Mouse (Mus musculus): ENCODE measurements around the gene Dqx1. TPM values are rescaled to one million over a fixed set of nuclear protein-coding genes. Genes with fewer than 3 reads are reported as not detected.

The Dqx1 gene
- polyA plus RNA-seq, 1 experiment: 4.9 TPM

DNA sequence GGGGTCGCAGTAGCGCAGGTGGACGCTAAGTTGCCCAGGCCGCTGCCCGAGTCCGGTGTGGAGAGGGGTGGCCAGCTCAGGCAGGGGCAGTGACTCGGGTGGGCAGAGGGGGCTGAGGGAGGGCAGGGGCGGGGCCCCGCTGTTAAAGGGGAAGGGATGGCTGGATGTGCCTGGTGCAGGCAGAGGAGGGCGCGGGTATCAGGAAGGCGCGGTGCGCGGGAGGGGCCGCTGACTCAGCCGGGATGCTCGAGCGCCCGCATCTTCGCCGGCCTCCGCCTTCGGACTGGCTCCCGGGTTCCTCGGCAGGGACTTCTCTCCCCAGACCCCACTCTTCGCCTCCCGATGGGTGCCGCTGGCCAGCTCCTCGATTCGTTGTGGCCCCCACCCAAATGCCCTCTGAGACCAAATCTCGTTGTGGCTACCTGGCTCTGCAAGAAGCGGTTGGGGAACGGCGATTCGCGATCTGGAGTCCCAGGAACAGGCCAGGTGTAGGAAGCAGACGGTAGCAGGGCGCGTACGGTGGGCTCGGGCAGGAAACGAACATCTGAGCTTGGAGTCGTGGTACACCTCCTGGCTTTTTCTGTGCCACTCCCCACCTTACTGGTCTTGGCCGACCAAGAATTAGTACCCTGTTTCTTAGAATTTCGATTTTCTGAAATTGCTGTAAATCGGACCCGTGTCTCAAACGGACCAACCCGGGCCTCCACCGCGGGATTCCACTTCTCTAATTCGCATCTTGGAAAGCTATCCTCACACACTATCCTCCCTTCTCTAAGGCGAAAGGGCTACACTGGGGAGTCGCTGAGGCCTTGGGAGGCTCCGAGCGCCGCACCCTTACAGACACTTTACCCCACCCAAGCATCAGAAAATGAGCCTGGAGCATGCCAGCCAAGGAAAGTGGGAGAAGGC lies 12.9 kb downstream of the Dqx1 start:
- no peak for DNase-seq (ENCODE audit: low spot score)

DNA sequence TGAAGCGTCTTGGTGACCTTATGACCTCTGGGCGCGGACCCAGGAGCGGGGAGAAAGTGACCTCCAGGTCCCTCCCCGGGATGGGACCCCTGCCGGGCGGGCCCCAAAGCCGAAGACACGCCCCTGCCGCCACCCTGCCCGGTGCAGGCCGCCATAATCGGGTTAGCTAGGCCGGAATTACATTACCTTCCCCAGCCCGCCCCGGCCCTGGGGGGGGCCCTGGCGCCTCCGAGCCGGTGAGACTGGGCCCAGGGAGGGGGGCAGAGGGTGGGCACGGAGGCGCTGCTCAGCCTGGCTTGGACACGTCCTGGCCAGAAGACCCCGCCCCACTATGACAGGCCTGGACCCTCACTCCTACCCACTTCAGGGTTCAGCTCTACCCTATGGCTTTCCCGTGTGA lies 13.6 kb downstream of the Dqx1 start:
- DNase-seq (ENCODE audit: low spot score): no peak

GRCm38 (mm10) chr6:83074979-83075378 lies 17.3 kb downstream of the Dqx1 start:
- DNase-seq (ENCODE audit: low spot score): no peak

DNA sequence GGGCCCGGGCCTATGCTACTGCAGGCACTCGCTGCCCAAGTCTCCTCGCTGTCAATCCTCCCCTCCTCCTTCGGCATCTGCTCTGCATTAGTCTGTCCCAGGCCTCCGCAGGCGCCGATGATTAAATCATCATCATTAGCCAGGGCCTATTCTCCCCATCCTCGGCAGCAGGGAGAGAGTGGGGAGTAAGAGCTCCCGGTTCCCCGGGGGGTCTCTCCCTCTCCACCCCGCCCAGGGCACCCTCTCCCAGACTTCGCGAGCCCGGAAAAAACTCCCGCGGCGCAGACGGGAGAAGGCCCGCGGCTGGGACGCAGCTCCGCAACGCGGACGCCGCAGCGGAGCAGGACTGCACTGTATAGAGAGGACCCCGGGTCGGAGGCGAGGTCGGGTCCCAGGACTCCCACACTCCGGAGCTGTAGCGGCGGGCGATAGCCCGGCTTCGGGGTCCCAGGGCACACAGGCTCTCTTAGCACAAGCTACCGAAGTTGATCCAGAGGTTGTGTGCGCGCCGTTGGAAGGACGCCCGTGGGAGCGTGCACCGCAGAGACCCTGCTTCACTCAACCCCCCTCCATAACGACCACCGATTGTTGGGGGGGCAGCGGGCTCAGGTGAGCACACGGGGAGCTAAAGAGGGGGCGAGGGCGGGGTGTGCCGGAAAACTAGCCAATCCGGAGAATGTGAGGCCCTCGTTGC lies 20.1 kb downstream of the Dqx1 start, which contains the start of gene Pcgf1:
Pcgf1 (plus strand) TSS at position 240 of the 694 bp plus-strand sequence.
- DNase-seq (ENCODE audit: low spot score): no peak

DNA sequence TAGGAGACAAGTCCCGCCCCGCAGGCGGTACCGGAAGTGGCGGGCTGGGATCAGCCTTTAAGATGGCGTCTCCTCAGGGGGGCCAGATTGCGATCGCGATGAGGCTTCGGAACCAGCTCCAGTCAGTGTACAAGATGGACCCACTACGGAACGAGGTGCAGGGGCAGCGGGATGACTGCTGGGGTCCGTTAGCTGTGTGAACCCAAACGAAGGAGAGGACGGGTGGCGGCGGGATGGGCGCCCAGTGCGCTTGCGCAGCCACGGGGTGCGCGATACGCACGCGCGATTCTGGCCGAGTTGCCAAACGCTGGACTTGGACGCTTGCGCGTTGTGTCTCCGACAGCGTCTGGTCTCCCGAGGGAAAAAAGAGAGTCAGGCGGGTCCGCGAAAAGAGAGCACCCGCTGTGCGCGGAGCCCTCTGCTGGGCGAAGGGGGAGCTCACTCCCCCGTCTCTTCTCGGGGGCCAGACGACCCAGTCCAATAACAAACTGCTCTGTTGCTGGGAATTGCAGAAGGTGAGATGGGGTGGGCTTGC lies 20.7 kb downstream of the Dqx1 start:
- DNase-seq (ENCODE audit: low spot score): peak; percentile 98

GRCm38 (mm10) chr6:83080210-83080609 lies 22.6 kb downstream of the Dqx1 start:
- DNase-seq (ENCODE audit: low spot score): no peak

DNA sequence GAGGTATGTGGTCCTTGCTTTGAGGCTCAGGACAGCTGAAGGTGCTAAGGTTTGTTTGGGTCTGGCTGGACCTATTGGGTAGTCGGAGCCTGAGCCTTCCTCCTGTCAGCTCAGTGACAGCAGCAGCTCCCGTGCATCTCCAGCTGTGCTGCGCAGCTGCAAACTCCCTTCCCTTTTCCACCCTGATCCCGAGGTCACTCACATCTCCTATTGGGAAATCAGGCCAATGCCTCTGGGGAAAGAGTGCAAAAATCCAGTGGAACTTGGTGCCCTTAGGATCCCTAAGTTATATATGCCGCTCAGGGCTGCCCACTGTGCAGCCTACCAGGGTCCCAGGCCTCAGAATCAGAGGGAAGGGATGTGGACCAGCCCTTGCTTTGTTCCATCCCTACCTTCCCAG lies 25.9 kb downstream of the Dqx1 start:
- DNase-seq (ENCODE audit: low spot score): no peak

- no peak for DNase-seq (ENCODE audit: low spot score)
Measured at GRCm38 (mm10) chr6:83084477-83084876, 26.8 kb downstream of the Dqx1 start.

GRCm38 (mm10) chr6:83086121-83087035 lies 28.7 kb downstream of the Dqx1 start, which contains the start of gene Lbx2:
TSS of gene Lbx2 (plus strand) at chr6:83086367.
- DNase-seq (ENCODE audit: low spot score): no peak

GRCm38 (mm10) chr6:83087205-83087925 lies 29.7 kb downstream of the Dqx1 start:
- DNase-seq (ENCODE audit: low spot score): no peak

DNA sequence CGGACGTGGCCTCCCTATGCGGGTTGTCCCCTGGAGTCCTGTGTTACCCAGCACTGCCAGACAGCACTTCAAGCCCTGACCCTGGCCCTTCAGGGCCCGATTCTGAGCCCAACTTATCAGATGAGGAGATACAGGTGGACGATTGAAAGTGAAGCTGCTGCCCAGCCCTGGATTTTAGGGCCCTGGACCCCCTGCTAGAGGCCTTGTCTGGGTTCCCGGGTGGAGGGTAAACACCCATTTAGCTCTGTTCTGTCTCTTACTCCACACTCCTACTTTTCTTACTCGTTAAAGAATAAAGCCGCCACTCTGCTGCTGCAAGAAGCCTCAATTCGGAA lies 30.2 kb downstream of the Dqx1 start:
- no peak for DNase-seq (ENCODE audit: low spot score)

- no peak for DNase-seq (ENCODE audit: low spot score)
Measured at GRCm38 (mm10) chr6:83092416-83093127, 34.9 kb downstream of the Dqx1 start.

DNA sequence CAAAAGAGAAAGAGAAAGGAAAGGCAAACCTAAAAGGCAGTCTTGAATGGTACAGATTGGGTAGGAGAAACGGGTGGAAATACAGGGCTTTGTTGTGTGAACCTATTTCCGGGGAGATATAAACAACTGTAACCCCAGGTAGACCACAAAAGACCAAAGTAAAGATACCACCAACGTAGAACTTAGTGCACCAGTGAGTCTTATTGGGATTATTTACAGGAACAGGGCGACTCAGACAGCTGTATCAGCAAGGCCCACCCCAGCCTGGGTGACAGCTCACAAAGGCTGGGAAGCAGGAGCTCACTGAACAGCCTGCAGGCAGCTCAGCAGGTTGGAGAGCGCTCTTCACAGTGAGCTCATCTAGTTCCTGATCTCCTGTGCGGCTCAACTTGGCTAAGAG lies 38.3 kb downstream of the Dqx1 start:
- DNase-seq (ENCODE audit: low spot score): no peak

- DNase-seq (ENCODE audit: low spot score): no peak
Measured at GRCm38 (mm10) chr6:83098411-83098810, 40.8 kb downstream of the Dqx1 start.

DNA sequence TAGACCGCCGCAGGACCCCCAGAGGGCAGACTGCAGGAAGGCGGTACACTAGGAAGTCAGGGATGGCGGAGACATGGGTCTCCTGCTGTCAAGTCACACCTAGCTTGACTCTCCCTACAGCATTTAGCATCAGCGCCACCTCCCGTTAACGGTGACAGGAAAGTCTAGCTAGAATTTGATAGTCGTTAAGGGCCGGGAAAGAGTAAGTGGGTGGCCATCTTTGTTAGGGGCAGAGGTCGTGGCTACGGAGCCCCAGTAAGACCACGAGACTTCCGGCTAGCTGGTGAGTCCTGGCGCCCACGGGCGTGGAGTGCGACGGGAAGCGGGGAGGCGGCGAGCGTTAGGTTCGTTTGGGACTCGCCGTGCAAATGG lies 43.7 kb downstream of the Dqx1 start, which contains the start of the genes Ccdc142 and Gm42688:
Ccdc142 (plus strand) TSS at position 286 of the 372 bp plus-strand sequence.
Gm42688 (plus strand) TSS at position 302 of the 372 bp plus-strand sequence.
- peak; percentile 67 for DNase-seq (ENCODE audit: low spot score)

DNA sequence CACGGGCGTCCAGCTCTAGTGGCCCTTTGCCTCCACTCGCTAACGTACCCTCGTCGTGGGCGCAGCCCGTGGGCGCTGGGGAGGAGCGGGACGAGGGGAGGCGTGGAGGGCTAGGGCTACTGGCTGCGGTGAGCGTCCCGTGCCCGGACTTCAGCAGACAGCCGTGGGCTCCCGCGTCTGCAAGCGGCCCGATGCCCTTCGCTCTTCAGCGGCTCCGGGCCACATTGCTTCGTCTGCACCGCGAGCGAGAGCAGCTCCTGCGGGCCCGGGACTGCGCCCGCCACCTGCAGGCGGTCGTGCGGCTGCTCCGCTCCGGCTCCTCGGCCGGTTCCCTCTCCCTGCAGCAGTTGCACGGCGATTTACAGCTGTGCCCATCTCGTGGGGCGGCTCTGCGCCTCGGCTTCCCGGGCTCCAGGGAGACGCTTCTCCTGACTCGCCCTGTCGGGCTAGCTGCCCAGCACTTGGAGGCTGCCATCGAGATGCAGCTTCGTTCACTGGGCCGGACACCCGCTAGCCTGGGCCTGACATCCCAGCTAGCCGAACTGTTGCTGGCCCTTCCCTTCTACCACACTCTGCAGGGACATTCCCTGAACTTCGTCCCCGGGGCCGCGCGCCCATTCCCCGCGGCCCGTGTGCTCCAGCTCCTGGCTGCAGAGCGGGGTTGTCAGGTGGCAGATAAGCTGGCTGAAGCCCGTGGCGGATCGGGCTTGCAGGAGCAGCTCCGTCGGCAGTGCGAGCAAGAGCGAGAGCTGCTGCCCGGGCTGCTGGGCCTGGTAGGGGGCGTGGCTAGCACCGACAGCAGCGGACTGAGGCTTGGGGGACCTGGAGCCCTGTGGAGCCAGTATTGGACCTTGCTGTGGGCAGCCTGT lies 44.3 kb downstream of the Dqx1 start:
- DNase-seq (ENCODE audit: low spot score): no peak

- no peak for DNase-seq (ENCODE audit: low spot score)
Measured at GRCm38 (mm10) chr6:83103130-83103650, 45.5 kb downstream of the Dqx1 start.

GRCm38 (mm10) chr6:83104158-83104557 lies 46.5 kb downstream of the Dqx1 start:
- no peak for DNase-seq (ENCODE audit: low spot score)
